Mouse (Mus musculus): ENCODE results near the gene Cradd. TPM values are rescaled to one million over a fixed set of nuclear protein-coding genes. Genes with fewer than 3 reads are reported as not detected.

Cradd gene
- total RNA-seq, 2 experiments from 2014 or later: 7.1 to 7.8 TPM

DNA sequence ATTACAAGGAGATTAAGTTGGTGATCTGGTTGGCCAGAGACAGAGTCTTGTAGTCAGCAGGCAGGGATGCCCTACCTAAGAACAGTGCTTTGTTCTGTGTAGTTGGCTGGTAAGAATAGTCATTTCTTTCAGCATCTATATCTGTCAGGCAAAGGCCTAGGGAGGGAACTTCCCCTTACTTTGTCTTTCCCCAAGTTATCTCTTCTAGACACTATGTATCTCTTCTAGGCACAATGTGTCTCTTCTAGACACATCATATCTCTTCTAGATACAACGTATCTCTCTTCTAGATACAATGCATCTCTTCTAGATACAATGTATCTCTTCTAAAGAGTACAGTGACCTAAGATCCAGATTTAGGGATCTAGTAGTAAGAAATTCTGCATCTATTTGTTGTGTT is 169.3 kb downstream of the Cradd start:
- no peak for DNase-seq (ENCODE audit: extremely low spot score in 1 of 2, low spot score in 2 of 2)
- intact Hi-C loops (cut with DNase I): no loop called here

GRCm38 (mm10) chr10:95153224-95153623 is 170.7 kb downstream of the Cradd start:
- no peak for DNase-seq (ENCODE audit: extremely low spot score in 1 of 2, low spot score in 2 of 2)
- intact Hi-C loops (cut with DNase I): no loop called here

GRCm38 (mm10) chr10:95152503-95152989 is 171.4 kb downstream of the Cradd start:
- DNase-seq (ENCODE audit: extremely low spot score in 1 of 2, low spot score in 2 of 2): no peak
- intact Hi-C loops (cut with DNase I): no loop called here

- intact Hi-C loops (cut with DNase I): no loop called here
- DNase-seq (ENCODE audit: extremely low spot score in 1 of 2, low spot score in 2 of 2): no peak
Measured at GRCm38 (mm10) chr10:95151012-95151768, 172.7 kb downstream of the Cradd start.

GRCm38 (mm10) chr10:95149666-95150065 is 174.3 kb downstream of the Cradd start:
- intact Hi-C loops (cut with DNase I): no loop called here

GRCm38 (mm10) chr10:95148641-95149040 is 175.3 kb downstream of the Cradd start:
- intact Hi-C loops (cut with DNase I): no loop called here
- DNase-seq (ENCODE audit: extremely low spot score in 1 of 2, low spot score in 2 of 2): no peak

More at GRCm38 (mm10) chr10:95149666-95150065, 174.3 kb downstream of the Cradd start:
- no peak for DNase-seq (ENCODE audit: extremely low spot score in 1 of 2, low spot score in 2 of 2)

GRCm38 (mm10) chr10:95147136-95147901 is 176.6 kb downstream of the Cradd start:
- intact Hi-C loops (cut with DNase I): no loop called here
- no peak for DNase-seq (ENCODE audit: extremely low spot score in 1 of 2, low spot score in 2 of 2)

DNA sequence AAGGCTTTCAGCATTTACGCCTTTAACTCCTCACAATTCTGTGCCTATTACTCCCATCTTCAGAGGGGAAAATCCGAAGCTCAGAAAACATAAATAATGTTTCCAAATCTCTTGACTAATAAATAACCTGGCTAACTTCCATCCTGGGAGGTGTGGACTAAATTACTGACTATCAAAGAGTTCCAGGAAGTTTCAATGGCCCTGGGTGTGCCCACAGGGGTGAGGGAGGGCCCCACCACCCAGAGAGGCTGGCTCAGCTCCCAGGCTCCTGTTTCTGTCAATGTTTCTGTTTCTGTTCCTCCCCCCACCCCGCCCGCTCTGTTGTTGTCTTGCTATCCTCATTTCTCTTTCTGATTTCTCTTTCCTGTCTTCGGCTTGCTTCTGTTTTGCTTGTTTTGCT is 177.4 kb downstream of the Cradd start:
- intact Hi-C loops (cut with DNase I): no loop called here
- DNase-seq (ENCODE audit: extremely low spot score in 1 of 2, low spot score in 2 of 2): peak in 1 of 2 experiments; percentile 55

DNA sequence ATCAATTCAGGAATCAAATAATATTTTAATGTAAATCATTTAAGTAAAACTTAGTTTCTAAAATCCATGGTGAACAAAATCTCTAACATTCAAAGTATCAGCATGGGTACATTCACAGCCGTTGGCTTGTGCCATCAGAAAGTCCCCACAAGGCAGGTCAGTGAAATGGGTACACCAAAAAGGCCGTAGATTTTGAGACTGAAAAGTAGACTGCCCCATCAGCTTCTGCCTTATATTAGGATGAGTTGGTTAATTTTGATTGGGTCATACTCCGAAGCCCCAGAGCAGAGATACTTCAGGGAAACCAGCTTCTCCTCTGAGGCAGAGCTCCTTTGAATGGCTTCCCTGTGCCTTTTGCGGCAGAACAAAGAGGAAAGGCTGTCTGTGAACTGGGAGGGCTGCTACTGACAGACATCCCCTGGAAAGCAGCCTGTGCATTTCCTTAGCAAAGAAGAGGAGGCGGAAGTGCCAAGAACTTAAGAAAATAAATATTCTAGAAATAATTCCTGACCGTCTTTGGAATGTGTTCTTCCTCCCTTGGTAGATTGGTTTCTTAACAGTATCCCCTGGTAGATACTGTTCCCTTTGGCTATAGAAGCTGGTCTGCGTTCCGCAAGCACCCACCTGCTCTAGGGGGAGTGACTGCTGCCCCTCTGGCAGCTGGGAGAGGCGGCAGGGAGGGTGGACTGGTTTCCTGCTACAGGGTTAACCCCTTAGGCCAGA is 178.6 kb downstream of the Cradd start:
- DNase-seq (ENCODE audit: extremely low spot score in 1 of 2, low spot score in 2 of 2): peak; percentile 21 to 46
- intact Hi-C loops (cut with DNase I): no loop called here

GRCm38 (mm10) chr10:95144414-95145130 is 179.4 kb downstream of the Cradd start:
- no peak for DNase-seq (ENCODE audit: extremely low spot score in 1 of 2, low spot score in 2 of 2)
- intact Hi-C loops (cut with DNase I): no loop called here

DNA sequence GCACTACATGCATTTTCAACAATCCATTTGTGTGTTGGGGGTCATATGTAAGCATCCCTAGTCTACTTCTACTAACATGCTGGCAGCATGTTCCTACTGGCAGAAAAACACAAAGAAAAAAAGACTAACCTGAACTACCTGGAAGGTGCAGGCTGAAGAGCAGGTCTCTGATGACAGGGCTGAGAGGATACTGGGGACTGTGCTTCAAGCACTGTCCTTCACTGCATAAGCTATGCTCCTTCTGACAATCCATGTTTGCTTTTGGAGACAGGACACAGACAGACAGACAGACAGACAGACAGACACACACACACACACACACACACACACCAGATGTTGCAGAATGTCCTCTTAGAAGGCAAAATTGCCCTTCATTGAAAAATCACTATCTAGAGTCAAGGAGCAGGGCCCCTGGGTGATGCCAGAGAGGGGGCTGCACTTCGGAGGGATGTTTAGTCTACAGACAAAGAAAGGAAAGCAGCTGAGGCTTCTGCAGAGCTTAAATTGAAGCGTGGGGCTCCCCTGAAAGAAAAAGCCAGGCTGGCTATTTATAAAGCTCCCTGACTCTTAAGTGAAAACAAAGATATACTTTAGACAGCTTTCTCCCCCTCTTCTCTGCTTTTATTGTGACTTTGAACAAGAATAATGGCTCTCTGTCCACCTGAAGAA is 180.4 kb downstream of the Cradd start:
- DNase-seq (ENCODE audit: extremely low spot score in 1 of 2, low spot score in 2 of 2): no peak
- intact Hi-C loops (cut with DNase I): no loop called here

GRCm38 (mm10) chr10:95142844-95143435 is 181.0 kb downstream of the Cradd start:
- DNase-seq (ENCODE audit: extremely low spot score in 1 of 2, low spot score in 2 of 2): peak; percentile 60 to 90
- intact Hi-C loops (cut with DNase I): no loop called here

- DNase-seq (ENCODE audit: extremely low spot score in 1 of 2, low spot score in 2 of 2): no peak
- intact Hi-C loops (cut with DNase I): no loop called here
Measured at GRCm38 (mm10) chr10:95141075-95141474, 182.9 kb downstream of the Cradd start.

- intact Hi-C loops (cut with DNase I): no loop called here
- no peak for DNase-seq (ENCODE audit: extremely low spot score in 1 of 2, low spot score in 2 of 2)
Measured at GRCm38 (mm10) chr10:95140191-95140590, 183.7 kb downstream of the Cradd start.

GRCm38 (mm10) chr10:95139645-95140044 is 184.3 kb downstream of the Cradd start:
- intact Hi-C loops (cut with DNase I): no loop called here

DNA sequence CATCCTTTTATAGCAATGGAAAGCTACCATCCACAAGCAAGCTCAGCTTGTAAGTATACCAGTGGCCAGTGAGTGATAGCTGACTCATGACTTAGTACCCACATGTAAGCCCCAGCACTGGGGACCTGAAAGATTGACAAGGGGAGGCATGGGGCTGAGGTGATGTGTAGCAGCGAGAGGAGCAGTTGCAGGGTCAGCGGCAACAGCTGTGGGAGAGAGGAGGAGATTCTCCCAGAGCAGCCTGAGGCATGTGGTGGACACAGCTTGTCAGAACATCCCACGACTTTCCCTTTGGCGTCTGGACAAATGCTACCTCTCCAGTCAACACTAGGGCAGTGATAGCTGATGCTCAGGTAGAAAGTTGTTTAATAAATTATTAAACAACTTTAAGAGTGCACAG is 190.9 kb downstream of the Cradd start:
- intact Hi-C loops (cut with DNase I): no loop called here
- DNase-seq (ENCODE audit: extremely low spot score in 1 of 2, low spot score in 2 of 2): no peak

More at GRCm38 (mm10) chr10:95139645-95140044, 184.3 kb downstream of the Cradd start:
- DNase-seq (ENCODE audit: extremely low spot score in 1 of 2, low spot score in 2 of 2): peak in 1 of 2 experiments; percentile 26

All from left cerebral cortex, postnatal 10 days (tissue).